Comparison of ENCODE assay signal across 8 mouse cellular contexts in genomic region chr6:38876071-38876911, GRCm38 (mm10). TPM values are rescaled to one million over a fixed set of nuclear protein-coding genes. Genes with fewer than 3 reads are reported as not detected.
DNase-seq lines count a peak whose midpoint lies in the region; ATAC-seq lines count a peak whose summit lies in the region.

Gene Hipk2, minus strand, starts transcription at chr6:38876165.

- peak within 1 kb of the TSS; percentile 99 for H3K4me3 ChIP-seq in embryonic facial prominence, embryonic 12.5 days
- peak within 1 kb of the TSS; percentile 99 for H3K4me3 ChIP-seq in limb, embryonic 11.5 days (ENCODE audit: low read depth, low read length)
- peak within 1 kb of the TSS; percentile 100 for H3K4me3 ChIP-seq in midbrain, embryonic 13.5 days (replicated peaks)

- no peaks in the 10 kb centered on the region for H3K9me3 ChIP-seq in embryonic facial prominence, embryonic 12.5 days
- no peaks in the 10 kb centered on the region for H3K9me3 ChIP-seq in limb, embryonic 11.5 days (ENCODE audit: control insufficient read depth, low read length)
- no peaks in the 10 kb centered on the region for H3K9me3 ChIP-seq in midbrain, embryonic 13.5 days

- peak within 1 kb of the TSS; percentile 94 for H3K27ac ChIP-seq in embryonic facial prominence, embryonic 12.5 days
- peak within 1 kb of the TSS; percentile 94 for H3K27ac ChIP-seq in limb, embryonic 11.5 days (replicated peaks; ENCODE audit: low read depth, low read length)
- H3K27ac ChIP-seq in midbrain, embryonic 13.5 days: peak within 1 kb of the TSS; percentile 98

- peak within 1 kb of the TSS; percentile 59 for H3K4me2 ChIP-seq in embryonic facial prominence, embryonic 12.5 days (replicated peaks)
- peak within 1 kb of the TSS; percentile 56 for H3K4me2 ChIP-seq in limb, embryonic 11.5 days (ENCODE audit: low read depth, severe bottlenecking)
- peak within 1 kb of the TSS; percentile 69 for H3K4me2 ChIP-seq in midbrain, embryonic 13.5 days (replicated peaks)

- H3K36me3 ChIP-seq in embryonic facial prominence, embryonic 12.5 days: no peaks in the 10 kb centered on the region
- no peaks in the 10 kb centered on the region for H3K36me3 ChIP-seq in limb, embryonic 11.5 days (ENCODE audit: control insufficient read depth, insufficient read depth, low read length)
- H3K36me3 ChIP-seq in midbrain, embryonic 13.5 days: no peaks in the 10 kb centered on the region

- WGBS in embryonic facial prominence, embryonic 12.5 days: 0% methylated on average over 100 of the region's 108 CpGs
- WGBS in limb, embryonic 11.5 days: 0% methylated on average over 77 of the region's 108 CpGs
- WGBS in midbrain, embryonic 13.5 days: under 1% methylated on average over 53 of the region's 108 CpGs

- H3K4me1 ChIP-seq in embryonic facial prominence, embryonic 12.5 days: peaks cover 23% of the 10 kb centered on the region
- peaks cover 11% of the 10 kb centered on the region for H3K4me1 ChIP-seq in limb, embryonic 11.5 days (ENCODE audit: control insufficient read depth, insufficient read depth, low read length)
- peaks cover 33% of the 10 kb centered on the region for H3K4me1 ChIP-seq in midbrain, embryonic 13.5 days (replicated peaks)

- ATAC-seq in embryonic facial prominence, embryonic 12.5 days (ENCODE audit: insufficient number of reproducible peaks, insufficient read depth, low FRiP score, low TSS enrichment): peak; percentile 90
- peak; percentile 88 for ATAC-seq in limb, embryonic 11.5 days (ENCODE audit: insufficient number of reproducible peaks, low FRiP score, low TSS enrichment, low read depth)
- ATAC-seq in midbrain, embryonic 13.5 days: peak; percentile 92

- peak; percentile 77 for DNase-seq in 3134 (ENCODE audit: extremely low read depth, insufficient read length, low spot score)
- DNase-seq in adrenal gland, postnatal 36 days: peak; percentile 88 to 94
- DNase-seq in heart, adult 11 months: peak; percentile 99
- DNase-seq in kidney, adult 11 months: peak; percentile 80
- peak; percentile 90 for DNase-seq in limb, embryonic 11.5 days (ENCODE audit: low spot score)
- peak; percentile 76 for DNase-seq in spleen, adult 12 weeks (ENCODE audit: low spot score)

- peak within 1 kb of the TSS; percentile 98 for H3K9ac ChIP-seq in embryonic facial prominence, embryonic 12.5 days
- peak within 1 kb of the TSS; percentile 99 for H3K9ac ChIP-seq in limb, embryonic 11.5 days (ENCODE audit: low read length)
- peak within 1 kb of the TSS; percentile 100 for H3K9ac ChIP-seq in midbrain, embryonic 13.5 days (replicated peaks)

- no peaks in the 10 kb centered on the region for H3K27me3 ChIP-seq in embryonic facial prominence, embryonic 12.5 days
- no peaks in the 10 kb centered on the region for H3K27me3 ChIP-seq in limb, embryonic 11.5 days (ENCODE audit: control insufficient read depth, insufficient read depth, low read length)
- peaks cover 6% of the 10 kb centered on the region for H3K27me3 ChIP-seq in midbrain, embryonic 13.5 days

RNA-seq across cellular contexts. Expression of gene Hipk2, which starts in this region (rescaled TPM):
- total RNA-seq in adrenal gland, postnatal 36 days (2021): 100 to 1,000 TPM; 126 to 136 TPM
- polyA plus RNA-seq in embryonic facial prominence, embryonic 12.5 days (2016; fragmentation: Nextera tagmentation; extraction: Ambion mirVana): 19.4 and 21.9 TPM in 2 replicates
- polyA plus RNA-seq in limb, embryonic 11.5 days (2014; fragmentation: Nextera tagmentation; extraction: Ambion mirVana): 20.5 and 21.7 TPM in 2 replicates
- 44.0 and 46.9 TPM in 2 replicates for polyA plus RNA-seq in midbrain, embryonic 13.5 days (2015; fragmentation: Nextera tagmentation; extraction: Ambion mirVana)

Comparison
In these comparisons a context has a peak if more than half of its experiments do, and no peak if none do; other contexts are left out.
1. Peak in every context shown above with its lines: DNase-seq, ATAC-seq, H3K4me3 ChIP-seq and H3K27ac ChIP-seq.